Mouse (Mus musculus): ENCODE results near the gene Hes3.
A peak's percentile ranks its signal among the peaks of the same experiment; 100 is the strongest.

Gene Hes3

GRCm38 (mm10) chr4:152291562-152291961, at the start of gene Hes3:
Gene Hes3 (minus strand): TSS chr4:152291662.
- DNase-seq, result no peak

DNA sequence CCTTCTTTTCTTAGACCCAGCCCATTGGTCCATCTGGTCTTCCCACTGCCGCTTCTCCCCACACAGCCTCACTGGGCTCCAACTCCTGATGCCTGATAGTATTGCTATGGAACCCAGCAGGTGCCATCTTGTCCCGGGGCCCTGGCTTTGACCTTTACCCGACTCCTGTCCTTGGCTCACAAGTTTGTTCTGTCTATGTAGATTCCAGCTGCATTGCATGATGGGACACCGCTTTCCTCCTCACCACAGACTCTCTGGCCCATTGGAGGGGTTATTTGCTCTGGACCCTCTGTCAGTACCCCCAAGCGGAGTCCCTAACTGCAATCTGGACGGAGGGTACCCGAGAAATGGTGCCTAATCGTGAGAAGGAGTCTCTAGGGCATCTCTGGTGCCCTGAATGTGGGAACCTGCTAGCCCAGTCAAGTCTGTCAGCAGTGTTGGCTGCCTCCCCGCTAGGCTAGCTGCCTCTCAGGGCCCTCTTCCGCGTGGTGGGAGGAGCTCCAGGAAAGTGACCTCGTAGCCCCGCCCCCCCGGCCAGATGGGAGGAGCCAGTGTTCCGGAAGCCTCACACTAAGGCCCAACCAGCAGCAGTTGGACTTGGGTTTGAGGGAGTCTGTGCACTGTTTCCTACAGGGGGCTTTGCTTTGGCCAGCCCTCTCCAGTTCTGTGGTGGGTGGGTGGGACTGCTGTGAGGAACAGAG, 49.3 kb upstream of the Hes3 start:
- DNase-seq, result no peak

- no peak for DNase-seq
Observed at GRCm38 (mm10) chr4:152339293-152339790, 47.9 kb upstream of the Hes3 start.

GRCm38 (mm10) chr4:152338419-152339292, 47.2 kb upstream of the Hes3 start, which contains the start of gene Chd5:
Gene Chd5 (plus strand): TSS chr4:152338651.
- DNase-seq, result no peak

DNA sequence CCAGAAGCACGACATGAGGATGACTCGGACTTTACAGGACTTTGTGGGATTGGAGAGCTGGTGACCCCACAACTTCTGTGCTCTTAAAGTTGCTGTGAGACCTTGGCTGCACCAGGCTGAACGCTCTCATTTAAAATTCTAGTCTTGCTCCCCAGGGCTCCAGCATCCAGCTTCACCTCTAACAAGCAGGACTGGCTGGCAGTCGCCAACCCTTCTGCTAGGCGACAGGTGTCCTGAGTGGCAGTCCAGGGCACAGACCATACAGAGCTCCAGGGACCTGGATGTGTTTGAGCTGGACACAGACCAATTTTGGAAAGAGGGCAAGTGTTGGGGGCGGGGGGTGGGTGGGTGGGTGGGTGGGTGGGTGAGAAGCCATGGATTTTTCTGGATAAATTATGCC, 46.3 kb upstream of the Hes3 start:
- no peak for DNase-seq

DNA sequence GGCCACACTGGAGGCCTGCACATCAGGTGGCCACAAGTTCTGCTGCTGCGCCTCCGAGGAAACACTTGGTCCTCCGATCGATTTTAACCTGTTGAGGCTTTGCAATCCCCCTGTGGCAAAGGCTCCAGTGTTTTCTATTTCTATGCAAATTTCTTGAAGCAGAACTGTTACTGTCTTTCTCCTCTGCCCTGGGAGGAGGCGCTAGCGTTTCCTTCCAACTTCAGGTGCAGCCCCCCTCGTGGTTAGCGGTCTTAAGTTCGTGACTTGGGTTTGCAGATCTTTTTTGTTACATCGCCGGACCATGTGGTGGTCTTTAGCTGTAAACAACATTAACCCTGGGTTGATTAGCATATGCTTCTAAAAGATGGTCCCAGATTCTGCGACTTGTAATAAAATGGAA, 42.1 kb upstream of the Hes3 start:
- DNase-seq, result no peak

GRCm38 (mm10) chr4:152332952-152333351, 41.5 kb upstream of the Hes3 start:
- DNase-seq, result peak; percentile 37

DNA sequence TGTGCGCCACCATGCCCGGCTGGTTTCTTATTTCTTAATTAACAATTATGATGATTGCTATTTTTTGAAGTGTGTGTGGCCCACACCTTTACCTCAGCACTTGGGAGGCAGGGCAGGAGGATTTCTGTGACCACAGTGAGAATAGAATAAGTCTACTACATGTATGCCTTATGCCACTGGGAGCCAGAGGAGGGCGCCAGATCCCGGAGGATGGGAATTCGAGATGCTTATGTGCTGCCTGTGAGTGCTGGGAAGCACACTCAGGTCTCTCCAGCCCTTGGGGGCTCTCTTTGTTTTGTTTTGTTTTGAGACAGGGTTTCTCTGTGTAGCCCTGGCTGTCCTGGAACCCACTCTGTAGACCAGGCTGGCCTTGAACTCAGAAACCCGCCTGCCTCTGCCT, 37.2 kb upstream of the Hes3 start:
- no peak for DNase-seq

- no peak for DNase-seq
Observed at GRCm38 (mm10) chr4:152326543-152326942, 35.1 kb upstream of the Hes3 start.

GRCm38 (mm10) chr4:152325574-152326411, 34.3 kb upstream of the Hes3 start, which contains the start of gene Rpl22:
Gene Rpl22 (plus strand): TSS chr4:152325742.
- peak; percentile 96 for DNase-seq

- DNase-seq, result no peak
Observed at GRCm38 (mm10) chr4:152324641-152325562, 33.4 kb upstream of the Hes3 start.

DNA sequence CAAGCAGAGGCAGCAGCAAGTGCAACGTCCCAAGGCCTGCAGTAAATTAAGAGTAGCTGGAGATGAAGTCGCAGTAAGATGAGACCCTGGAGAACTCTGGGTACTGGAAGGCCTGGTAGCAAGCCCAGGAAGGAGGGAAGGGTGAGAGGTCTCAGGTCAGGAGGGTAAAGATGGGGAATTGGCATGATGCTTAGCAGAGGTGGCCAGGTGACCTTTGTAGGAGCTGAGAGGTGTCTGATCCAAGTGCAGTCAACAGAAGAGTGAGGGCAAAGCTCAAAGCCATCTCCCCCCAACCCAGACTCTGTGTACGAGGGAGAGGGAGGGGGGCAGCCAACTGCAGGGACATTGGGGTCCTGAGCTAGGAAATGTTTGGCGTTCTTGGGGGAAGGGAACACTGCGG, 30.0 kb upstream of the Hes3 start:
- DNase-seq, result peak; percentile 57

DNA sequence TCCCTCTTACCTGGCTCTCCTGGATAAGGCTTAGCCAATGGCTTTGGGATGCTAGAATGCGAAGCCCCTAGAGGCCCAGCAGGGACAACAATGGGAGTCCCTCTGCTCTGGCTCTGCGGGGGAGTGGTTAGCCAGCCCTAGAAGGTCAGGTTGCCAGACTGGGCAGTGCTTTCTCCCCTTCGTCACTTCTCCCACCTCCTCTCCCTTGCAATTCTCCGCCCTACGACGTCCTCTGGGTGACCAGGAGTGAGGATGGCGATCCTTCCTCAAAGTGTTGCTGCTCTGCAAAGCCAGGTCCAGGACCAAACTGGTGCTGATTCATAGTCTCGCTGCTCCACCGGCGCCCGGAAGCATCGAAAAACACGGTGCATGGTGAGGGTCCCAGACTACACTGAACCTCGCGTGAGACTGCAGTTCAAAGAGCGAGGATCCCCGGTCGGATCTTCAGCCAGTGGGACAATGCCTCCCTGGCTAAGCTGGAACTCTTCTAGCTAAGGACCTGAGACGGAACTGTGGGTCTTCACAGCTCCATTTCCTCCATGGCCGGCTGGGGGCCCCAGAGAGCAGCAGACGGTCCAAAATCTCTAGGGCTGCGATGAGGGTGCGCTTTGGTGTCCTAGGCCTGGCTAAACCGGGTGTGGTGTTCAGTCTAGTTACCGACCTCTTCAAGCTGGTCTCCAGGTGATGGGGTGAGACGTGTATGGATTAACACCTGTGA, 27.2 kb upstream of the Hes3 start, which contains the start of gene Rnf207:
Gene Rnf207, minus strand, starts transcription at position 477 of the 718 bp plus-strand sequence.
- peak; percentile 50 for DNase-seq

DNA sequence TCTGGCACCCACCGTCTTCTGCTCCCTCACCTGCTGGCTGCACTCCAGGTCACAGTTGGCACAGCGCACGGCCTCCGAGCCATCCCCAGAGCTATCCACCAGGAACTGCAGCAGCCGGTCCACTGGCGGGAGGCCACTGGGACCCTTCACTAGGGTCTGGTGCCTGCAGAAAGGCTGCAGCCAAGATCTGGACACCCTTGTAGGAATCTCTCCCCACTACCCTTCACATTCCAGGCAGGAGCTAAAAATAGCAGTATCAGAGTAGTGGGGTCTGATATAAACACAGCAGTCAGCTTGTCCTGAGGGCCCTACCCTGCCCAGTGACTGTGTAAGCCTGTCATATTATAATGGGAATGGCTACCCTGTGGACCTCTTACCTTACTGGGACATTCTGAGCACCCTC, 26.2 kb upstream of the Hes3 start:
- no peak for DNase-seq

GRCm38 (mm10) chr4:152315498-152316213, 24.2 kb upstream of the Hes3 start:
- no peak for DNase-seq

DNA sequence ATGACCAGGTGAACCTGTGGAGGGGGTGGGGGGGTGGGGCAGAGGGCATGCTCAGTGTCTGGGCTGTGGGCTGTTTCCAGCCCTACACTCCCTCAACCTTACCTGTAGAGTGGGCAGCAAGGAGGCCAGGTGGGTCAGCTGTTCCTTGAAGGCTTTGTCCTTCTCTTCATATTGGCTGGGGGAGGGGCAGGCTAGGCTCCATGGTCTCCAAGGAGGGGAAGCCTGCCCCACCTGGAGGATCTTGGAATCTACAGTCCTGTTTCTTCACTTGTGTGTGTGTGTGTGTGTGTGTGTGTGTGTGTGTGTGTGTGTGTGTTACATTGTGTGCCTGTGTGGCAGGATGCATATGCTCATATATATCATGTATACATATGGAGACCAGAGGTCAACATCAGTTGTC, 22.5 kb upstream of the Hes3 start:
- DNase-seq, result no peak

DNA sequence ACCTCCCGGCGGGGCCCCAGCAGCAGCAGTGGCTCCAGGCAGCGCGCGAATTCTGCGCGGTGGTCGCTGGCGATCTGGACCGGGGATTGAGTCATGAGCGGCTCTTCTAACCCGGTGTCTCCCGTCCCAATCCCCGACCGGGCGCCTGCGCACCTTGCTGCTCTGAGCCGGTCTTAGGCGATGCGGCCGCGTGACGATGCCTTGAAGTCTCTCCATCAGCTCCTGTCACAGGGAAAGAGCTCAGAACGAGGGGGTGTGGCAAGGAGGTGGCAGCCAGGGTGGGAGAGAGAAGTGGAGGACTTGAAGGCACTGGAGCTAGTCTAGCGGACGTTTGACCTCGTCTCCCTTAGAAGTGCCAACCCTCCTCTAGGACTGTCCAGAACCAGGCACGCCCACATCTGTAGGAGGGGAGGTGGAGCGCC, 21.8 kb upstream of the Hes3 start:
- no peak for DNase-seq

GRCm38 (mm10) chr4:152312186-152312585, 20.7 kb upstream of the Hes3 start:
- DNase-seq, result no peak

DNA sequence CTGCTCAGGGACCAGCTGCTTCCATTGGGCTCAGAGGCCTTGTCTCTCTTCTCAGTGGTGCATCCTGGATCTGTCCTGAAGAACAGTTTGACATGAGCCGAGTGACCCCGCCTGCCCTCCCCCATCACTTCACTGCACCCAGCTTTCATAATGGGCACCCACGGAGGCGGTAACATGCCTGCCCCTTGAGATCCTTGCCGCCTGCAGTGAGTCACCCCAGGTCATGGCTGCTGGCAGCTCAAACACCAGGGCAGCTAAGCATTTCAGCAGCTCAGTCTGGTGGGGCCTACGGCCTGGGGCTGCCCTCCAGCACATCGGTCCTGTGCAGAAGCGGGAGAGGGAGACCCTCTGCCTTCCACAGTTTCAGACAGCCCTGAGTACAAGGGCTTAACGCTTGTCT, 16.1 kb upstream of the Hes3 start:
- DNase-seq, result no peak

- DNase-seq, result no peak
Observed at GRCm38 (mm10) chr4:152305991-152306390, 14.5 kb upstream of the Hes3 start.

Measured in kidney, adult 11 months (tissue).